Mouse (Mus musculus) MEL (cell line): ENCODE data around the gene Gh. TPM values are rescaled to one million over a fixed set of nuclear protein-coding genes. Genes with fewer than 3 reads are reported as not detected.
"Not testable (repeated sequence)": the region's sequence is repeated elsewhere in the genome, so short reads cannot be mapped to it uniquely, and the experiment has no call there.

Experiments used
- DNase-seq: peaks from one replicate; pipeline ENCODE4 v3.0.0; 2011; ENCODE audit warnings: low read depth, low spot score
- H3K27ac ChIP-seq: 2 replicates; pipeline ENCODE4 v1.5.1; 2012; ENCODE audit warnings: low read depth, mild to moderate bottlenecking, control low read depth, low read length, moderate library complexity; ENCODE audit not compliant: control insufficient read depth
- H3K27me3 ChIP-seq, 2 experiments: fragments of 150-350 bp in 1 of 2; sonication (generic) in 1 of 2; 2 replicates each; pipeline ENCODE4 v1.6.1; 2012; ENCODE audit warnings: low read length in 2 of 2, mild to moderate bottlenecking in 2 of 2, improper control_type of control experiment in 1 of 2, moderate library complexity in 1 of 2; ENCODE audit not compliant: insufficient read depth in 2 of 2, control insufficient read depth in 1 of 2
- H3K36me3 ChIP-seq, 2 experiments: 2 replicates each; pipeline ENCODE4 v1.6.1; 2012 to 2014; ENCODE audit warnings: low read length in 2 of 2, improper control_type of control experiment in 1 of 2, inconsistent platforms in 1 of 2, mild to moderate bottlenecking in 1 of 2; ENCODE audit not compliant: insufficient read depth in 2 of 2, control insufficient read depth in 1 of 2
- H3K4me1 ChIP-seq, 2 experiments: fragments of 150-350 bp in 1 of 2; sonication (generic) in 1 of 2; 2 replicates each; pipeline ENCODE4 v1.6.1; 2012; ENCODE audit warnings: low read length in 2 of 2, improper control_type of control experiment in 1 of 2, mild to moderate bottlenecking in 1 of 2; ENCODE audit not compliant: insufficient read depth in 2 of 2, control insufficient read depth in 1 of 2
- H3K4me3 ChIP-seq, 2 experiments: fragments of 150-350 bp in 1 of 2; sonication (generic) in 1 of 2; 2 replicates each; pipeline ENCODE4 v1.5.1; 2012; ENCODE audit warnings: low read depth in 2 of 2, low read length in 2 of 2, mild to moderate bottlenecking in 2 of 2, moderate library complexity in 2 of 2, control low read depth in 1 of 2, improper control_type of control experiment in 1 of 2; ENCODE audit not compliant: control insufficient read depth in 1 of 2, insufficient read depth in 1 of 2
- H3K79me2 ChIP-seq: 2 replicates; pipeline ENCODE4 v1.6.1; 2012; ENCODE audit warnings: mild to moderate bottlenecking, low read length, moderate library complexity; ENCODE audit not compliant: control insufficient read depth, poor library complexity, insufficient read depth
- H3K9ac ChIP-seq: 2 replicates; pipeline ENCODE4 v1.6.1; 2012; ENCODE audit warnings: low read depth, mild to moderate bottlenecking, control low read depth, low read length, moderate library complexity; ENCODE audit not compliant: control insufficient read depth, poor library complexity, severe bottlenecking
- H3K9me3 ChIP-seq: fragments of 150-350 bp; sonication (generic); replicated peaks from 2 replicates; pipeline ENCODE4 v1.6.1; 2012; ENCODE audit warnings: mild to moderate bottlenecking, low read length, improper control_type of control experiment, moderate library complexity; ENCODE audit not compliant: insufficient read depth
- BHLHE40 ChIP-seq: IDR thresholded peaks from 2 replicates; pipeline ENCODE4 v1.6.1; 2012; ENCODE audit warnings: low read depth, mild to moderate bottlenecking, inconsistent platforms, low read length, improper control_type of control experiment, borderline replicate concordance
- CHD1 ChIP-seq: IDR thresholded peaks from 2 replicates; pipeline ENCODE4 v1.6.1; 2012; ENCODE audit warnings: low read depth, mild to moderate bottlenecking, inconsistent platforms, low read length, improper control_type of control experiment
- CHD2 ChIP-seq: IDR thresholded peaks from 2 replicates; pipeline ENCODE4 v1.6.1; 2011; ENCODE audit warnings: low read length, improper control_type of control experiment
- EP300 ChIP-seq, 2 experiments: IDR thresholded peaks; 2 replicates each; pipeline ENCODE4 v1.6.1; 2011; ENCODE audit warnings: improper control_type of control experiment in 2 of 2, low read length in 2 of 2, low read depth in 1 of 2, mild to moderate bottlenecking in 1 of 2
- JUND ChIP-seq: IDR thresholded peaks from 2 replicates; pipeline ENCODE4 v1.6.1; 2011; ENCODE audit warnings: low read depth, mild to moderate bottlenecking, improper control_type of control experiment, low read length
- MAFK ChIP-seq: IDR thresholded peaks from 2 replicates; pipeline ENCODE4 v1.6.1; 2011; ENCODE audit warnings: low read depth, mild to moderate bottlenecking, low read length, improper control_type of control experiment, borderline replicate concordance
- MAZ ChIP-seq: IDR thresholded peaks from 2 replicates; pipeline ENCODE4 v1.6.1; 2012; ENCODE audit warnings: low read depth, mild to moderate bottlenecking, inconsistent platforms, low read length, improper control_type of control experiment
- MEF2A ChIP-seq: IDR thresholded peaks from 2 replicates; pipeline ENCODE4 v1.6.1; 2014; ENCODE audit warnings: low read depth, mild to moderate bottlenecking, inconsistent platforms, low read length, improper control_type of control experiment; ENCODE audit not compliant: poor library complexity, insufficient replicate concordance, severe bottlenecking; ENCODE audit errors: extremely low read depth
- MYB ChIP-seq: IDR thresholded peaks from 2 replicates; pipeline ENCODE4 v1.6.1; 2011; ENCODE audit warnings: mild to moderate bottlenecking, low read depth, low read length, improper control_type of control experiment
- MYC ChIP-seq: IDR thresholded peaks from 2 replicates; pipeline ENCODE4 v1.6.1; 2011; ENCODE audit warnings: low read depth, mild to moderate bottlenecking, low read length, improper control_type of control experiment, moderate library complexity
- NELFE ChIP-seq: IDR thresholded peaks from 2 replicates; pipeline ENCODE4 v1.6.1; 2011; ENCODE audit warnings: low read depth, low read length, improper control_type of control experiment
- NRF1 ChIP-seq: IDR thresholded peaks from 2 replicates; pipeline ENCODE4 v1.6.1; 2014; ENCODE audit warnings: low read depth, mild to moderate bottlenecking, inconsistent platforms, low read length, improper control_type of control experiment, moderate library complexity; ENCODE audit not compliant: poor library complexity, insufficient read depth, severe bottlenecking
- RAD21 ChIP-seq: IDR thresholded peaks from 2 replicates; pipeline ENCODE4 v1.6.1; 2011; ENCODE audit warnings: mild to moderate bottlenecking, low read depth, low read length, improper control_type of control experiment
- RCOR1 ChIP-seq: IDR thresholded peaks from 2 replicates; pipeline ENCODE4 v1.6.1; 2012; ENCODE audit warnings: low read depth, mild to moderate bottlenecking, inconsistent platforms, low read length, improper control_type of control experiment
- SIN3A ChIP-seq: IDR thresholded peaks from 2 replicates; pipeline ENCODE4 v1.6.1; 2012; ENCODE audit warnings: low read length, improper control_type of control experiment, inconsistent platforms
- SMC3 ChIP-seq: IDR thresholded peaks from 2 replicates; pipeline ENCODE4 v1.6.1; 2011; ENCODE audit warnings: low read depth, low read length, improper control_type of control experiment
- TCF12 ChIP-seq: IDR thresholded peaks from 2 replicates; pipeline ENCODE4 v1.6.1; 2014; ENCODE audit warnings: low read depth, mild to moderate bottlenecking, inconsistent platforms, low read length, improper control_type of control experiment, moderate library complexity
- USF1 ChIP-seq: IDR thresholded peaks from 2 replicates; pipeline ENCODE4 v1.6.1; 2014; ENCODE audit warnings: low read depth, mild to moderate bottlenecking, inconsistent platforms, low read length, improper control_type of control experiment, moderate library complexity
- USF2 ChIP-seq, 2 experiments: IDR thresholded peaks; 2 replicates each; pipeline ENCODE4 v1.6.1; 2011 to 2012; ENCODE audit warnings: improper control_type of control experiment in 2 of 2, low read length in 2 of 2, borderline replicate concordance in 1 of 2, inconsistent platforms in 1 of 2, low read depth in 1 of 2, mild to moderate bottlenecking in 1 of 2; ENCODE audit not compliant: insufficient read depth in 1 of 2
- ZKSCAN1 ChIP-seq: IDR thresholded peaks from 2 replicates; pipeline ENCODE4 v1.6.1; 2012; ENCODE audit warnings: low read depth, mild to moderate bottlenecking, inconsistent platforms, low read length, improper control_type of control experiment, moderate library complexity
- polyA plus RNA-seq, 2 experiments: library from polyadenylated mRNA; stranded (reverse) in 1 of 2; unstranded in 1 of 2; fragments of >175 nt in 1 of 2; fragments of >200 nt in 1 of 2; gene quantifications; 2 replicates each; pipeline versions ENCODE4 v1.2.1 to v1.2.4; 2012; ENCODE audit warnings: low replicate concordance in 2 of 2, low read depth in 1 of 2; ENCODE audit not compliant: insufficient read length in 2 of 2, insufficient read depth in 1 of 2, missing spikeins in 1 of 2
- total RNA-seq: library from RNA; depleted of rRNA; stranded (reverse); fragments of 300-350 nt; gene quantifications from 2 replicates; pipeline ENCODE4 v1.2.3, GENCODE M21; 2012

Gene Gh
- total and polyA plus RNA-seq, 3 experiments = 0.08 TPM; not detected in 2

DNA sequence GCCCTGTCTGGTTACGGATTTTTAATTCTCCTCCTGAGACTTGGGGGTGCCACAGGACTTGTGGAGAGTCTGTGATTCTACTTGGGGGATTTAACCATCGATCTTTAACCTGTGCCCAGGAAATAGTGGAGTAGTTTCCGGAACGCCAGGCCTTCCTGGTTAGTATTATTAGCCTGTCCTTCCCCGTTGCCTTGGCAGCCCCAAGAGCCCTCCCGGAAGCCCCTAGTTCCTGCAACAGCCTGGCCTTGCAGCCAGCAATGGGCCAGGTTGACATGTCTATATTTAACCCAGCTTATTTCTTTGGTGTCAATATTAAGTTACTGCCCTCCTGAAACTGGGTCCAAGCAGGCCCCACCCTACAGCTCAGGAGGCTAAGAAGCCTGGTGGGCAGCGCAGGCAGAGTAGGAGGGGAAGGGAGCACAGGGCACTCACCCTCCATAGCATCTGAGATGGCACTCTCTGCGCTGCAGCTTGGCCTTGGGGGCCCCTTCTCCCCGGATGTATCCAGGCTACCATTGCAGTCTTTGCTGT is 39.4 kb upstream of the Gh start:
- H3K4me1 ChIP-seq = no peaks in the 10 kb centered on the region
- no peak overlapping the region for H3K4me3 ChIP-seq
- H3K79me2 ChIP-seq = no peaks in the 10 kb centered on the region
- H3K27me3 ChIP-seq = peaks cover 6 to 16% of the 10 kb centered on the region in 2 experiments
- TF ChIP-seq MYB (no peak), TCF12 (no peak), ZKSCAN1 (no peak), JUND (no peak), SMC3 (no peak), RAD21 (no peak), SIN3A (no peak), MAFK (no peak), MAZ (no peak), EP300 (IDR thresholded peaks at IDR 0.05; ENCODE audit: low read depth in 1 of 2, low read length in 2 of 2) (no peak), MEF2A (no peak), USF1 (no peak), CHD2 (no peak), USF2 (IDR thresholded peaks at IDR 0.05; ENCODE audit: borderline replicate concordance in 1 of 2, insufficient read depth in 1 of 2, low read depth in 1 of 2, low read length in 2 of 2) (no peak), MYC (no peak), CHD1 (no peak), NRF1 (no peak), NELFE (no peak), BHLHE40 (no peak), RCOR1 (no peak)
- H3K36me3 ChIP-seq = no peaks in the 10 kb centered on the region
- H3K9me3 ChIP-seq = no peaks in the 10 kb centered on the region
- no peak for DNase-seq
- H3K27ac ChIP-seq = no peak overlapping the region
- no peak overlapping the region for H3K9ac ChIP-seq

- not testable (repeated sequence) for H3K9ac ChIP-seq, H3K36me3 ChIP-seq, H3K9me3 ChIP-seq, H3K27ac ChIP-seq, DNase-seq, H3K79me2 ChIP-seq, H3K4me3 ChIP-seq, H3K4me1 ChIP-seq
- H3K27me3 ChIP-seq = peaks cover 7 to 16% of the 10 kb centered on the region in 2 experiments
Measured at GRCm38 (mm10) chr11:106339323-106339722, 37.7 kb upstream of the Gh start.
